Mouse (Mus musculus) adrenal gland, adult (tissue): ENCODE results near the gene Gatad2a.
"Not testable (repeated sequence)": the region's sequence is repeated elsewhere in the genome, so short reads cannot be mapped to it uniquely, and the experiment has no call there.

Experiments
- DNase-seq, 2 experiments: peaks; one replicate each; pipeline ENCODE4 v3.0.0; 2022 to 2023; ENCODE audit warnings: low spot score in 1 of 2; ENCODE audit not compliant: inconsistent age in 2 of 2

Gene Gatad2a

DNA sequence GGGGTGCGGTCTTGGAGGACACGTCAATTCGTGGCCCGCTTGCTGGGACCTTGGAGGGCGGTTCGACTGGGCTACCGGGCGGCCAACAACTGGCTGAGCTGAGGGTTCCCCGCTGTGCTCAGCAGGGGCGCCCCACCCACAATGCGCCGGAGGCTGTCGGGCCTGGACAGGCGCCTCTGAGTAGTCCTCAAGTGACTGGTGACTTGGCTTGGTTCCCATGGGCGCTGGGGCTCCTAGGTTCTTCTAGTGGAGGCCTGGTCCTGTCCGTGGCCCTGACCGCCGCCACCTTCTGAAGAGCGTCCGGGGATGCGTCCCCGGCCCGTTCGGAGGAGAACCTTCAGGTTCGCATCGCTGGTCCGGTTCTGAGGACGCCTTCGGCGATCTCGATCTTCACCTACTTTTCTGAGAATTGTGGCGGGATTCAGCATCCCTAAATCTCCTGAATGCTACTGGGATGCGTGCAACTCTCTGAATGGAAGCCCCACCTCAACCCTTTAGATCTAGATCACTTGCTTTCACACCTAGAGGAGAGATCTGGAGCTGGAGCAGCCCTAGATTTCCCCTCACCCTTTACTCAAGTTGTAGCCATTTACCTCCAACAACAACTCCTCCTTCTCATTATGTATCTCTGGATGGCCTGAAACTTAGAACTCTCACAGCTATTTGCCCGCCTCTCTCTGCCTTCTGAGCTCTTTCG, 553 bp upstream of the Gatad2a start:
- no peak for DNase-seq

- no peak for DNase-seq
These were observed 785 bp downstream of the Gatad2a start for GRCm38 (mm10) chr8:69995422-69995775.

- DNase-seq, result not testable (repeated sequence)
These were observed 7.2 kb downstream of the Gatad2a start for GRCm38 (mm10) chr8:69988936-69989335.

- DNase-seq, result no peak
These were observed 8.4 kb downstream of the Gatad2a start for GRCm38 (mm10) chr8:69987744-69988143.

DNA sequence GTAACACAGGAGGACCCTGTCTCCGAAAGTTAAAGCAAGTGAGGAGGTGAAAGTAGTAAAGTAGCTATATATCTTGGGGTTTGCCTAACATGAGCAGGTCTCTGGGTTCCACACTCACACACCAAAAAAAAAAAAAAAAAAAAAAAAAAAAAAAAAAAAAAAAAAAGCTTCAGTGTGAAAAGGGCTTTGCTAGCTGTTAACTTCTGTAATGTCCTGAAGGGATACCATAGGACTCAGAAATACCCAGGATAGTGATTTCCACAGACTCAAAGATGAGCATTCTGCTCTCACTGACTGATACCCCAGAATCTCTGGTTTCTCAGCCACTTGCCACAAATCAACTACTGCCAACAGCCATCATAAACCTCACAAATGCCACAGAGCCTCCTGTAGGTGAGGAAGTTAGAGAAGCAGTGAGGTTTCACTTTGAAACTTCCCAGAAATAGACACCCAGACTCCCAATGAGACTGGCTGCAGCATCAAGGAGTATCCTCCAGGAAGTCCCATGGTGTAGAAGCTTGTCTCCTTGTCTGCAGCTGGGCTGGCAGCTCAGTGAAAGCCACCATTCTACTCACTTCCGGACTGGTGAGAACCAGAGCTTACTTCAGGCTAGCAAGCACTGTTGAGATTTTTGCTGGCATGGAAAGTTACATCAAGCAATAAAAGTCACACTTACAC, 11.2 kb downstream of the Gatad2a start:
- DNase-seq, result no peak

DNA sequence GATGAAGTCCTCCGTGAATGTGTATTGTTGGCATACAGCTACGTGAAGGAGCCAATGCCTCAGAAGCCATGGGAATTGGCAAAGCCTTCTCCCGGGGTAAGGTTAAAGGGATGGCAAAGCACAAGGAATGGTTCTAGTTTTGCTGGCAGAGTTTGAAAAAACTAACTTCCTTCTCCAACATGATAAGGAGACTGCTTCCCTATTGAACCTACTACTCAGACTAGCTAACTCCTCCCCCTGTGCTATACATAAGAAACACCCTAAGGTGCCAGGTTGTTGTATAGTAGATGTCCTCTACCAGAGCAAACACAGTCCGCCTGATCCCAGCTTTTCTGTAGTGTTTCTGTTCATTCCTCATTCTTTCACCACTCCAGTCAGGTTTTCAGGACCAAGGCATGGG, 17.7 kb downstream of the Gatad2a start:
- DNase-seq, result no peak

DNA sequence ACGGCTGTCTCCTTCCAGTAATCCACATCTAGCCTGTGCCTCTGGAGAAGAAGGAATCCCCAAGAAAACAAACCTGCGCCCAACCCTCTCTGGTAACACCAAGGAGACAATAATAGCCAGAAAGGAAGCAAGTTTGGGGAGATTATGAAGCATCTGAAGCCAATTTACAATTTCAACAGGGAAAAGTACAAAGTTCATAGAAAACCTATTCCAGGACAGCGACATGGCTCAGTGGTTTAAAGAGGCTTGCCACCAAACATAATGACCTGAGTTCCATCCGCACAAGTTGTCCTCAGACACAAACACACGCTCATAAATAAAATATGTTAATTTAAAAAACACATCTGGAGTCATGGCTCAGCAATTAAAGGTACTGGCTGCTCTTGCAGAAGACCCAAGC, 21.4 kb downstream of the Gatad2a start:
- no peak for DNase-seq

DNA sequence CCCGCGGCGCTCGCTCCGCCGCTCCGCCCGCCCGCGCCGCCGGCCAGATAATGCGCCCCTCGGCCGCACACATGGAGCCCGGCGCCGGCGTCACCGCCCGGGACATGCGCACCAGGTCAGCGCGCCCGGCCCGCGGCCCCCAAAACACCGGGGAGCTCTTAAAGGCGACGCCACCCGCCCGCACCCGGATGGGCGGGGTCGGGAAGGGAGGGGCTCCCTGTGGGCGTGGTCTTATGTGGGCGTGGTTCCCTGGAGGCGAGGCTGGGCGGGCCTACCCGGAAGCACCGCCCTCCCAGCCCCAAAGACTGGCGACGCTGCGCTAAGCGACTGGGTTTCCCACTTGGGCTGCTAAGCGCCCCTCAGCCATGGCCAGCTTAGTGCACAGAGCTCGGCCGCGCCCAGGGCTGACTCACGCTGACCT, 22.0 kb downstream of the Gatad2a start:
- DNase-seq, result peak; percentile 98 to 100

DNA sequence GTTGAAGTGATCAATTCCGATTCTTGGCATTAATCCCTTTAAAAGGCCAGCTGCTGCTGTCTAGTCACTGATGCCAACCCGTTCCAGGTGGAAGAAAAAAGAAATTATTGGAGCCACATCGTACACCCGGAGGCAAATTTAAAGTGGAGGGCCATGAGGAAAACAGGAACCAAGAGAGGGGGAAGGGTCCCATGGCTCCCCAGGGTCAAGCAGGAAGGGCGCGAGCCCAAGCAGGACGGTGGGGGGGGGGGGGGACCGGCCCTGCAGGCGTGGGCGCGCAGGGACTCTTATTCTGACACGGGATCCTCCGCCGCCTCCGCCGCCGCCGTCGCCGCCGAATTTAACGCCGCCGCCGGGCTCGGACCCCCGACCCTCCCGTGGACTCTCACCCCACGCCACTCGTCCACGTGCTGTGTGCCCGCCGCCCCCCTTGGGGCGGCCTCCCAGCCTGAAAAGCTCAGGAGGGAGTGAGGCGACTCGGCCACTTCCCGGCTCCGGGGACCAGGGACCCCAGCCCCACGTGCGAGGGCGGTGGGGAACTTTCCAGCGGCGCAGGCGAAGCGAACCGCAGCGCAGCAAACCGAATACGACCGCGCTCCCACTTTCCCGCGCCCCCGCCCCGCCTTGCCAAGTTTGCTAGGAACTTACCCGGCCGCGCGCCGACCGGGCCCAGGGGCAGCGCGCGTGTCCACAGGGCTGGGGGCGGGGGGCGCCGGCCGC, 22.6 kb downstream of the Gatad2a start:
- DNase-seq, result peak; percentile 70 to 87

GRCm38 (mm10) chr8:69973063-69973441, 23.1 kb downstream of the Gatad2a start:
- no peak for DNase-seq

- no peak for DNase-seq
These were observed 25.3 kb downstream of the Gatad2a start for GRCm38 (mm10) chr8:69970880-69971279.

DNA sequence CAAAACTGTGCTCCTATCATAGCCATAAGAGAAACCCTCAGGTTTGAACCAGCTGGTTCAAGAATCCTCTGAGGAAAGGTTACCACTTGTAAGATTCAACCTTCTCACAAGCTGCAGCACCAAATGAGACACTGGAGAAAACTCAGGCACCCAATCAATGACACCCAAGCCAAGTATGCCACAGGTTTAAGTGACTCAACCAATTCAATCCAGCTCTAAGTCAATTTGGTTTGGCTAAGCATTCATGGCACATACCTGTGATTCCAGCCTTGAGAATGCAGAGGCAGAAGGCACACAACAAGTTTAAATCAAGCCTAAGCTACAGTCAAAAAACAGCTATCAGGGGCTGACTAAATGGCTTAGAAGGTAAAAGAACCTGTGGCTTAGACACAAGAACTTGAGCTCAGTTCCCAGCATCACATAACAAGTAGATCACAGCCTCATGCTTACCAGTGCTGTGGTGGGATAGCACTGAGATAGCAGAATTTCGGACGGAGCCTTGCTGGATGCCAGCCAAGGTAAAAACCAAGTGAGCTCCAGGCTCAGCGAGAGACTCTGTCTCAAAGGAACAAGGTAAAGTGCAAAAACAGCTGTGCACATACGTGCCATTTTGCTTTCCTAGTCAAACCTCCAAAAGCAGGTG, 28.8 kb downstream of the Gatad2a start:
- DNase-seq, result peak in 1 of 2 experiments; percentile 45

GRCm38 (mm10) chr8:69959241-69959640, 36.9 kb downstream of the Gatad2a start:
- peak; percentile 64 to 84 for DNase-seq

- DNase-seq, result peak in 1 of 2 experiments; percentile 57
These were observed 38.3 kb downstream of the Gatad2a start for GRCm38 (mm10) chr8:69957879-69958278.

GRCm38 (mm10) chr8:69957419-69957818, 38.8 kb downstream of the Gatad2a start:
- no peak for DNase-seq

GRCm38 (mm10) chr8:69956651-69957050, 39.5 kb downstream of the Gatad2a start:
- peak; percentile 58 to 83 for DNase-seq

DNA sequence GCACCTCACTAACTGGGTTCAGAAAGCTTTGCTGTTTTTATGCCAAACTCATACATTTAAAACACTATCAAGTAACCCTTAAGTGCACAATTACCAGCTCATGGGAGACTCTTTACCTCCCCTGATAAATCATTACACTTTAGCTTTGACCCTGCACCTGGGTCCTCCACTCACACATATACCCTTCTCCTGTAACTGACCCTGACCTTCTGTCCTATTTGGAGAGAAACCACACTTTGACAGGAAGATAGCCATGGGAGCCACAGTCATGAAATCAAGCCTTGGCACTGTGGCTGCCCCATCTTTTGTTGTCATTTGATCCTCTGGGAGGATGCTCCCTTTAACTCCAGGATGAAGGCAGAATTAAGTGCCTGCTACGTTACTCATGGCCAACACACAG, 41.5 kb downstream of the Gatad2a start:
- DNase-seq, result no peak

DNA sequence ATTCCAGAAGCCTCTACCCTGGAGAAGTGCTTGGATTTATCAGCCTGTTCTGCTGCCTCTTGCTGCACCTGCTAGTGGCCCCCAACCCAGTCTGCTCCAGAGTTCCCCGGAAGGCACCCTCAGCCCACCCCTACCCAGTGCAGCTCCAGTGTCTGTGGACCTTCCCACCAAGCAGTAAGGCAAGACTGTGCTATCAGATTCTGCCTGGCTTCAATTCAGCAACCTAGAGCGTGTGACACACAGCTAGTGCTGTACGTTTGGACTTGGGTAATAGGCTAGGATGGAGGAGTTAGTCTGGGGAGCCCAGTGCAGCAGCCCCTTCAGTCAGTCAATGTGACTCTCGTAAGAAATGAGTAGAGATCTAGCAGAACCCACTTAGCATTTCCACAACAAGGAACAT, 42.0 kb downstream of the Gatad2a start:
- no peak for DNase-seq

DNA sequence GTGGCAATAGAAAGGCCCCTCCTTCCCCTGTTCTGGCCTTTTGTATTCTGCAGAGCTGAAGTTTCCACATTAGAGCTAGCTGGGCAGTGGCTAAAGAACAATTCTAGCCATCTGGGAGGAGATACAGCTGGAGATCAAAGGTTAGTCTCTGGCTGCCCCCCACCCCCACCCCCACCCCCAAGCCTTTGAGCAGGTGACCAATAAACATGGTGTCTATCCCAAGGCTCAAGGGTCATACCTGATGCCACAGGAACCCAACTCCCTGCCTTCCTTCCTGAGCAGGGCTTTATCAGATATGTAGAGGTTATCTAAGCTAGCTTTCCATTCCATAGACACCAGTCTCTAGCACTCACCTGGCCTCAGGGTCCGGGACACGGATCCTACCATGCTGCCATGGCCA, 45.9 kb downstream of the Gatad2a start:
- no peak for DNase-seq

GRCm38 (mm10) chr8:69942495-69942894, 53.7 kb downstream of the Gatad2a start:
- DNase-seq, result not testable (repeated sequence)

GRCm38 (mm10) chr8:69940386-69940785, 55.8 kb downstream of the Gatad2a start:
- DNase-seq, result no peak

GRCm38 (mm10) chr8:69939633-69940032, 56.6 kb downstream of the Gatad2a start:
- peak in 1 of 2 experiments; percentile 34 for DNase-seq
